Mouse (Mus musculus) erythroblast, embryonic 14.5 days (primary cell): Measurements from ENCODE around the gene R3hdm2. TPM values are rescaled to one million over a fixed set of nuclear protein-coding genes. Genes with fewer than 3 reads are reported as not detected.

ENCODE experiments used
- H3K27me3 ChIP-seq: 2 replicates; pipeline ENCODE4 v1.6.1; 2012; ENCODE audit warnings: inconsistent platforms; ENCODE audit not compliant: control insufficient read depth
- H3K36me3 ChIP-seq: 2 replicates; pipeline ENCODE4 v1.6.1; 2012; ENCODE audit warnings: mild to moderate bottlenecking, inconsistent platforms; ENCODE audit not compliant: control insufficient read depth
- H3K4me1 ChIP-seq: 2 replicates; pipeline ENCODE4 v1.6.1; 2012; ENCODE audit warnings: inconsistent platforms; ENCODE audit not compliant: control insufficient read depth
- H3K4me3 ChIP-seq: replicated peaks from 2 replicates; pipeline ENCODE3; 2012; ENCODE audit warnings: moderate library complexity, mild to moderate bottlenecking, inconsistent platforms
- H3K9me3 ChIP-seq: 2 replicates; pipeline ENCODE4 v1.6.1; 2012; ENCODE audit warnings: low read length, inconsistent platforms, mixed read lengths; ENCODE audit not compliant: control insufficient read depth
- GATA1 ChIP-seq: IDR thresholded peaks from 2 replicates; pipeline ENCODE4 v1.6.1; 2012; ENCODE audit warnings: low read length, inconsistent platforms, mixed read lengths
- TAL1 ChIP-seq: IDR thresholded peaks from 3 replicates; pipeline ENCODE4 v1.6.1; 2012; ENCODE audit warnings: low read length, inconsistent platforms, mixed read lengths
- polyA plus RNA-seq: library from polyadenylated mRNA; stranded (reverse); fragments of >175 nt; gene quantifications from 2 replicates; pipeline ENCODE4 v1.2.3, GENCODE M21; 2012

R3hdm2 gene
- polyA plus RNA-seq, 1 experiment = 8.8 TPM

DNA sequence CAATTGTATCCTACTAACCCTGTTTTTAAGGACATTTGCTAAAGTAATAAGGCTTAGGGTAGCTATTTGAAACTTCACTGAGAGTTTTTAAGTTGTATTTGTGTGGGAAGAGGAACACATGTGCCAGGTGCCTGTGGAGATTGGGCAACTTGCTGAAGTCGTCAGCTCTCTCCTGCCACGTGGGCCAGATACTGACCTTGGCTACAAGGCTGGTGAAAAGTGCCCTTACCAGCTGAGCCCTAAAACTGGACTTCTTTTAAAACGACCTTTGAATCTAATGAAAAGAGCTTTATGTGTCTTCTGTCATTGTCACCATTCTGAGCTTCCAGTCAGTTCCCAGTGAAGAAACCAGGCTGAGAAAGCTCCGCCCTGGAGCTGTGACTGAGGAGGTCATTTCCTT lies 27.3 kb downstream of the R3hdm2 start:
- Histone ChIP-seq H3K36me3 (peaks cover 14% of the 10 kb centered on the region), H3K4me1 (no peaks in the 10 kb centered on the region)
- no peak for TF ChIP-seq TAL1
- no peak for TF ChIP-seq GATA1

GRCm38 (mm10) chr10:127412101-127412500 lies 32.0 kb downstream of the R3hdm2 start:
- Histone ChIP-seq H3K4me3 (no peak overlapping the region), H3K36me3 (peaks cover 13% of the 10 kb centered on the region)
- TF ChIP-seq TAL1 = no peak
- TF ChIP-seq GATA1 = no peak

More for the DNA sequence above, 27.3 kb downstream of the R3hdm2 start:
- Histone ChIP-seq H3K9me3 (no peaks in the 10 kb centered on the region), H3K27me3 (no peaks in the 10 kb centered on the region), H3K4me3 (no peak overlapping the region)

DNA sequence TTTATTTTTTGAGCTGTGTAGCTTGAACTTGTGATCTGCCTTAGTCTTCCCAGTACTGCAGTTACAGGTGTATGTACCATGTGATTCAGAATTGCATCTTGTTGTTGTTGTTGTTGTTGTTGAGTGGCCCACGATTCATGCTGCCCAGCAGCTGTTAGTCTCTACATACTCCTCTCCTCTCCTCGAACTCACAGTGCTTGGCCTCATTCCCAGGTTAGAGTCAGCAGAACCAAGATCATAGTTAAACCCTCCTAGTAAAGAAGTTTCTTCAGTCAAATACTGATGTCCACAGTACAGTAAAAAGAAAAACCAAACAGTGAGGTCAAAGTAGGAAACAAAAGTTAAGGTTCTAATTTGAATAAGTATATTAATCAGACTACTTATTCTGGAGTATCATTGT lies 32.6 kb downstream of the R3hdm2 start:
- H3K36me3 ChIP-seq = peaks cover 12% of the 10 kb centered on the region
- H3K9me3 ChIP-seq = no peaks in the 10 kb centered on the region
- TF ChIP-seq GATA1 = no peak
- TF ChIP-seq TAL1 = no peak

More at GRCm38 (mm10) chr10:127412101-127412500, 32.0 kb downstream of the R3hdm2 start:
- no peaks in the 10 kb centered on the region for H3K4me1 ChIP-seq
- no peaks in the 10 kb centered on the region for H3K9me3 ChIP-seq
- no peaks in the 10 kb centered on the region for H3K27me3 ChIP-seq

DNA sequence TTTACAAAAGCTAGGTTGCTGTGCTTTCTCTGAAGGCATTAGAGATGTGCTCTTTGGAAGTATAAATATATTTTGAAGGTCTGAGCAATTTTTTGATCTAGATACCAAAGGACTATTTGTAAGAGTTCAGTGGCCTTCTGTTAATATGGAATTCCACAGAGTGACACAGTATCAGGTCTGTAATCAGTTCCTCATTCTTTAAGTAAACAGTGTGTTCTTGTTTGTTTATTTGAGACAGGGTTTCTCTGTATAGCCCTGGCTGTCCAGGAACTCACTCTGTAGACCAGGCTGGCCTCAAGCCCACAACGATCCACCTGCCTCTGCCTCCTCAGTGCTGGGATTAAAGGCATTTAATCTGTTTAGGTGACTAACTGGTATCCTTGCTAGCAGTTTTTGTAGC lies 33.5 kb downstream of the R3hdm2 start:
- no peak for TF ChIP-seq TAL1
- TF ChIP-seq GATA1 = no peak

More for the DNA sequence above, 32.6 kb downstream of the R3hdm2 start:
- Histone ChIP-seq H3K27me3 (no peaks in the 10 kb centered on the region), H3K4me1 (no peaks in the 10 kb centered on the region), H3K4me3 (no peak overlapping the region)

GRCm38 (mm10) chr10:127414141-127414540 lies 34.0 kb downstream of the R3hdm2 start:
- Histone ChIP-seq H3K36me3 (peaks cover 8% of the 10 kb centered on the region), H3K4me3 (no peak overlapping the region), H3K27me3 (no peaks in the 10 kb centered on the region), H3K9me3 (no peaks in the 10 kb centered on the region), H3K4me1 (no peaks in the 10 kb centered on the region)
- TF ChIP-seq TAL1 (no peak), GATA1 (no peak)

More for the DNA sequence above, 33.5 kb downstream of the R3hdm2 start:
- no peaks in the 10 kb centered on the region for H3K9me3 ChIP-seq
- H3K4me3 ChIP-seq = no peak overlapping the region
- H3K4me1 ChIP-seq = no peaks in the 10 kb centered on the region
- H3K36me3 ChIP-seq = peaks cover 8% of the 10 kb centered on the region
- no peaks in the 10 kb centered on the region for H3K27me3 ChIP-seq

GRCm38 (mm10) chr10:127420131-127420530 lies 40.0 kb downstream of the R3hdm2 start:
- H3K27me3 ChIP-seq = no peaks in the 10 kb centered on the region
- H3K4me3 ChIP-seq = no peak overlapping the region
- no peak for TF ChIP-seq GATA1
- TF ChIP-seq TAL1 = no peak
- peaks cover 4% of the 10 kb centered on the region; the same call in 1 of the 2 replicates for H3K4me1 ChIP-seq
- H3K9me3 ChIP-seq = no peaks in the 10 kb centered on the region
- H3K36me3 ChIP-seq = no peaks in the 10 kb centered on the region; the same call in 1 of the 2 replicates

DNA sequence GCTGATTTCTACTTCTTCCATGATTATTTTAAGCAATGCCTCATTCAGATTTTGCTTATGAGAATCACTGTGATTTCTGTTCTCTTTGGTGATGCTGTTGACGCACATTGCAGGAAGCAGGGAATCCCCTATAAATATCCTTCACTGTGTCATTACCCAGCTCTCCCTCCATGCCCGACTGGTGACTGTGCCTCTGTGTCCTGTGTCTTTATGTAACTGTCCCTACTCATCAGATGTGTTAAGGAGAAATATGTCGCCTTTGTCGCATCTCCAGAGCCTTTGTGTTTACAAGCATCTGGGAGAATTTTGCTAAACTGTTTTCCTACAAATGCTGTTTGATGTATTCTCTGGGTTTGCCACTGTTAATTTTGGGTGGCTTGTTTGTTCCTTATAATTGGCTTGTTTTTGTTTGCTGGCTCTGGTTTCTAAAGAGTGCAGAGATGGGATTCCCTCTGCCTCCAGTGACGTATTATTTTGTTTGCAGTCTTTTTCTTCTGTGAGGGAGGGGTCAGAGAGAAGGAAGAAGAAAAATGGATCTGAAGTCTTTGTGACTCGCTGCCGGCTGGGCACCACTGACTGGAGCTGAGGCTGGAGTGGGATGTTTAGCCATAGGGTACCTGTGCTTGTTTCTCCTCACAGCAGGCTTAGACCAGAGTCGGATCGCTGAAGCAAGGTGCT lies 40.7 kb downstream of the R3hdm2 start:
- H3K4me1 ChIP-seq = peaks cover 7% of the 10 kb centered on the region; the same call in 1 of the 2 replicates
- no peaks in the 10 kb centered on the region for H3K9me3 ChIP-seq
- no peak overlapping the region for H3K4me3 ChIP-seq
- H3K27me3 ChIP-seq = no peaks in the 10 kb centered on the region
- TF ChIP-seq TAL1 = no peak
- no peaks in the 10 kb centered on the region; the same call in 1 of the 2 replicates for H3K36me3 ChIP-seq

DNA sequence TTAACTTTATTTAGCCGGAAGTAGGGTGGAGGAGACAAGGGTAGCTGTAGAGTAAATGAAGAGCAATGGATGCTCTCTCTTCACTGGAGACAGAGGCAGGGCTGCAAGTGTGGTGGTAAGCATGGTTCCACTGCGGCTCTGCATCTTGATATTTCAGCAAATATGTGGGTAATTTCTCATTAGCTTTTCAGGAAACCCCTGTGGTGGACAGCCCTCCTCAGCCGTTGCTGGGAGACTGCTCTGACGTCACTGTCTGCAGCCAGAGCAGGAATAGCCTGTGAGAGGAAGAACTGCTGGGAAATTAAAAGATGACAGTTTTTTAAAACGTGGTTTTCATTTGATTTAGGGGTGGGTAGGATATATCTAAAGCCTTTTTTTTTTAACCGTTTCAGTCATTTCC lies 41.9 kb downstream of the R3hdm2 start:
- no peaks in the 10 kb centered on the region for H3K9me3 ChIP-seq
- no peak overlapping the region for H3K4me3 ChIP-seq
- H3K4me1 ChIP-seq = peaks cover 8% of the 10 kb centered on the region; the same call in 1 of the 2 replicates
- TF ChIP-seq GATA1 (no peak), TAL1 (no peak)
- H3K27me3 ChIP-seq = no peaks in the 10 kb centered on the region
- no peaks in the 10 kb centered on the region; the same call in 1 of the 2 replicates for H3K36me3 ChIP-seq

GRCm38 (mm10) chr10:127425794-127426193 lies 45.7 kb downstream of the R3hdm2 start:
- no peaks in the 10 kb centered on the region for H3K9me3 ChIP-seq
- H3K36me3 ChIP-seq = no peaks in the 10 kb centered on the region; the same call in 1 of the 2 replicates
- peaks cover 8% of the 10 kb centered on the region for H3K4me1 ChIP-seq
- no peak overlapping the region for H3K4me3 ChIP-seq
- TF ChIP-seq TAL1 = no peak
- no peak for TF ChIP-seq GATA1
- H3K27me3 ChIP-seq = no peaks in the 10 kb centered on the region
